Mouse (Mus musculus) heart, embryonic 14.5 days (tissue): Measurements from ENCODE around the gene Tpsg1. TPM values are rescaled to one million over a fixed set of nuclear protein-coding genes. Genes with fewer than 3 reads are reported as not detected.

Experiments
- ATAC-seq: fragments of 200-750 bp; cut with Nextera tagmentation; 2 replicates; pipeline ENCODE4 v1.8.0; 2017; ENCODE audit warnings: low read depth, moderate TSS enrichment; ENCODE audit not compliant: insufficient number of reproducible peaks, insufficient read depth, low FRiP score
- H3K27ac ChIP-seq, 2 experiments: fragments of 200-500 bp in 1 of 2; fragments of 300-500 bp in 1 of 2; sonication (generic) in 1 of 2; replicated peaks in 1 of 2; 2 replicates each; pipeline ENCODE4 v1.5.1; 2012 to 2014; ENCODE audit warnings: low read depth in 2 of 2, low read length in 2 of 2, control low read depth in 1 of 2, mild to moderate bottlenecking in 1 of 2, mixed read lengths in 1 of 2; ENCODE audit not compliant: control insufficient read depth in 1 of 2, insufficient read depth in 1 of 2
- H3K27me3 ChIP-seq: fragments of 300-500 bp; sonication (generic); 2 replicates; pipeline ENCODE4 v1.6.1; 2014; ENCODE audit warnings: mild to moderate bottlenecking, low read length, control low read depth; ENCODE audit not compliant: control insufficient read depth, insufficient read depth
- H3K36me3 ChIP-seq: fragments of 300-500 bp; sonication (generic); 2 replicates; pipeline ENCODE4 v1.6.1; 2014; ENCODE audit warnings: mild to moderate bottlenecking, control low read depth, low read length, mixed read lengths; ENCODE audit not compliant: control insufficient read depth, insufficient read depth
- H3K4me1 ChIP-seq, 2 experiments: fragments of 200-500 bp in 1 of 2; fragments of 300-500 bp in 1 of 2; sonication (generic) in 1 of 2; 2 replicates each; pipeline ENCODE4 v1.6.1; 2012 to 2014; ENCODE audit warnings: low read length in 2 of 2, control low read depth in 1 of 2, mixed read lengths in 1 of 2; ENCODE audit not compliant: control insufficient read depth in 2 of 2, insufficient read depth in 2 of 2
- H3K4me2 ChIP-seq: fragments of 300-500 bp; sonication (generic); 2 replicates; pipeline ENCODE4 v1.6.1; 2014; ENCODE audit warnings: mild to moderate bottlenecking, low read length
- H3K4me3 ChIP-seq, 2 experiments: fragments of 200-500 bp in 1 of 2; fragments of 300-500 bp in 1 of 2; sonication (generic) in 1 of 2; 2 replicates each; pipeline ENCODE4 v1.5.1; 2012 to 2014; ENCODE audit warnings: low read length in 2 of 2, mild to moderate bottlenecking in 2 of 2, control low read depth in 1 of 2, low read depth in 1 of 2, moderate library complexity in 1 of 2; ENCODE audit not compliant: control insufficient read depth in 1 of 2, insufficient read depth in 1 of 2
- H3K9ac ChIP-seq: fragments of 300-500 bp; sonication (generic); 2 replicates; pipeline ENCODE4 v1.6.1; 2014; ENCODE audit warnings: mild to moderate bottlenecking, low read length
- H3K9me3 ChIP-seq: fragments of 300-500 bp; sonication (generic); 2 replicates; pipeline ENCODE4 v1.6.1; 2016; ENCODE audit warnings: low read length, control low read depth; ENCODE audit not compliant: control insufficient read depth
- WGBS: fragments of 180-500 bp; shearing (Covaris S2); extraction: QIAGEN DNeasy Blood & Tissue Kit; methylation state at CpG from one replicate; pipeline ENCODE4 v1.1.7; 2014; 5-methylcytosine and 5-hydroxymethylcytosine counted together
- polyA plus RNA-seq: library from polyadenylated mRNA; unstranded; fragments of >200 nt; fragmentation: Nextera tagmentation; extraction: Ambion mirVana; gene quantifications from 2 replicates; pipeline ENCODE4 v1.2.1, GENCODE M21; 2014

Tpsg1 gene
- polyA plus RNA-seq, 1 experiment from 2014 or later = 0.57 TPM

DNA sequence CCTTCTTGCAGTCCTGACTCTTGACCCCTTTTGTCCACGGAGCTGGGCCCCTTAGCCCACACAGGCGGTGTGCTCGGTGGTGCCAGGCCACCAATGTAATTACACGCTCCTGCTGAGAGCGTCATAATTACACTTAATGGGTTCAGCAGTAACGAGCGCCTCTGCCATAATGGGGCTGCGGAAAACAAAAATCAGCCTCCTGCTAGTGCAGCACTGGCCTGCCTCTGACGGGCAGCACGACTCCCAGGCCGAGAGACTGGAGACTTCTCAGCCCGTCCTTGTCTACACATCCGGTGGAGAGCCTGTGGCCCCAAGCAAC is 29.4 kb downstream of the Tpsg1 start:
- Histone ChIP-seq H3K36me3 (peaks cover 34% of the 10 kb centered on the region), H3K4me2 (no peak overlapping the region), H3K4me3 (no peak overlapping the region), H3K27ac (no peak overlapping the region), H3K4me1 (peaks cover 7 to 11% of the 10 kb centered on the region in 2 experiments; a peak in 3 of 4 replicates), H3K9ac (no peak overlapping the region), H3K27me3 (no peaks in the 10 kb centered on the region), H3K9me3 (no peaks in the 10 kb centered on the region)
- ATAC-seq = no peak
- 63% methylated on average over 13 of the region's 13 CpGs for WGBS

DNA sequence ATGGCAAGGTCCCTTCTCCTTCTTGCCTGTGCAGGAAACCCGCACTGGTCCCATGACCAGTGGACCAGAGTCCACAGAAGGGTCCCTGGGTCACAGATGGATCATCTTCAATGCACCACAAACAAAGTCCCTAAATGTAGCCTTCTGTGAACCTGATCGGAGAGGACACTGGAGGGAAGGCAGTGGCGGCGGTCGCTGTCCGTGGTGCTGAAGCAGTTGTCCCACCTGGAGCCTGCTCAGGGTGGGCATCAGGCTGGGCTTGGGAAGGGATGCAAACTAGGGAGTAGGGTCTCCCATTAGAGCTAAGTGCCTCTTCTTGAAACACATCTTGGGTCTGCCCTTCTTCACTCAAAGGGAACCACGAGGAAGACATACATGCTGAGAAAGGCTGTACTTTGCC is 31.4 kb downstream of the Tpsg1 start:
- whole genome bisulfite sequencing = 14% methylated on average over 7 of the region's 7 CpGs
- Histone ChIP-seq H3K27ac (no peak overlapping the region), H3K4me1 (peaks cover 16 to 22% of the 10 kb centered on the region in 2 experiments)

DNA sequence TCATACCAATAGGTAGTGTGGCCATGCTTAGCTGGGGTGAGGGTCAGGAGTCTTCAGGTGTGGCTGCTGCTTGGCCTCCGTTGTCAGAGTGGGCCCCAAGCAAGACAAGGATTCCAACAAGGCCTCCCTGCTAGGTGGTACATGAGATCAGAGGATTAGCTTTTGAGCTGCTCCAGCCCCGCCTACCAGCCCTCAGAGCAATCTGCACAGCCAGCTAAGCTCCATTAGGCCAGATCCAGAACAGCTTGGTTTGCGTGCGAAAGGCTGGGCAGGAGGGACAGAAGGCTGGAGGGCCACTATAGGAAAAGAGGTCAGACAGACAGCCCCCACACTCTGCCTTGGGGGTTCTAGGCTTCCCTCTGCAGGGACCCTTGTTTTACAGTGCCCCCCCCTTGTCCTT is 32.4 kb downstream of the Tpsg1 start:
- H3K36me3 ChIP-seq = peaks cover 15% of the 10 kb centered on the region
- no peak overlapping the region for H3K27ac ChIP-seq
- H3K4me3 ChIP-seq = no peak overlapping the region
- H3K4me2 ChIP-seq = no peak overlapping the region
- ATAC-seq = no peak
- H3K27me3 ChIP-seq = no peaks in the 10 kb centered on the region
- 49% methylated on average over 4 of the region's 4 CpGs for WGBS
- H3K9me3 ChIP-seq = no peaks in the 10 kb centered on the region
- no peak overlapping the region for H3K9ac ChIP-seq
- H3K4me1 ChIP-seq = peaks cover 26 to 32% of the 10 kb centered on the region in 2 experiments

More for the DNA sequence above, 31.4 kb downstream of the Tpsg1 start:
- Histone ChIP-seq H3K9ac (no peak overlapping the region), H3K4me2 (no peak overlapping the region), H3K27me3 (no peaks in the 10 kb centered on the region), H3K4me3 (no peak overlapping the region), H3K36me3 (peaks cover 25% of the 10 kb centered on the region), H3K9me3 (no peaks in the 10 kb centered on the region)
- no peak for ATAC-seq

DNA sequence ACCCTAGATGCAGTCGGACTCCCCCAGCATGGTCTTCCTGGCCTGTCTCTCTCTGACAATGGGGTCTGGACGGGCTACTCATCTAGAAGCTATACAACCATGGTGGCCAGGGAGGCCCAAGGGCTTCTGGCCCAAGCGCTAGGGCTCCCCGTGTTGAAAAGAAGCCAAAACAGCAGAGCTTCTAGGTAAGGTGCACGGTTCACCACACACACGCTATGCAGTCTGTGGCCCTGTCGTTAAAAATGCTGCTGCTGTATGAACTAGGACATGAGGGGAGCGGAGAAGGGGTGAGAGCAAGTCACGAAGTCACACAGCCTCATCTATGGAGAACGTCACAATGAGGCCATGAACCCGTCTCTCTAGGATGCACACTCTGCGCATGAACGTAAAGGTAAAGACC is 33.2 kb downstream of the Tpsg1 start:
- ATAC-seq = no peak
- 86% methylated on average over 13 of the region's 13 CpGs for WGBS
- peaks cover 7% of the 10 kb centered on the region for H3K36me3 ChIP-seq
- no peak overlapping the region for H3K4me3 ChIP-seq
- H3K4me1 ChIP-seq = peaks cover 32 to 39% of the 10 kb centered on the region in 2 experiments
- H3K27ac ChIP-seq = no peak overlapping the region
- no peak overlapping the region for H3K9ac ChIP-seq
- H3K27me3 ChIP-seq = no peaks in the 10 kb centered on the region
- no peaks in the 10 kb centered on the region for H3K9me3 ChIP-seq
- no peak overlapping the region for H3K4me2 ChIP-seq

DNA sequence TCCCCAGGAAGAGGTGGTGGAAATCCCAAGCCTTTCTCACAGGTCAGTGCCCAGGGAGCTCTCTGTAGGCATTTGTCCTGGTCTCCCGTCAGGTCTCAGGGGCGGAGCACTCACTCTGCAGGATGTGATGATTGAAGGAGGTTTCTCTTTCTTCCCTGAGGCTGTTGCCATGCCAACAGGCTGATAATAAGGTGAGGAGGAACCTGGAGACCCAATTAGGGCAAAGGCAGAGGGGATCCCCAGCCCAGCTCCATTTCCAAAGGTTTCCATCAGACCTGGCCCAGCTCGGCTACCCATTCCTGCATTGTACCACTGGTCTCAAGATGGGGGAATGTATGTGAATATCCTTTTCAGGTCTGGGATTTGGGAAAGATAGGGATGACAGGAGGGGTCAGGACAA is 35.1 kb downstream of the Tpsg1 start:
- peaks cover 39 to 48% of the 10 kb centered on the region in 2 experiments for H3K4me1 ChIP-seq
- H3K9ac ChIP-seq = no peak overlapping the region
- H3K27ac ChIP-seq = no peak overlapping the region
- H3K36me3 ChIP-seq = 0 out of 2 replicates have a peak, but pooled peaks cover 4% of the 10 kb centered on the region
- WGBS = 57% methylated on average over 3 of the region's 3 CpGs
- ATAC-seq = no peak
- no peaks in the 10 kb centered on the region for H3K27me3 ChIP-seq
- H3K9me3 ChIP-seq = no peaks in the 10 kb centered on the region
- H3K4me3 ChIP-seq = no peak overlapping the region
- no peak overlapping the region for H3K4me2 ChIP-seq

DNA sequence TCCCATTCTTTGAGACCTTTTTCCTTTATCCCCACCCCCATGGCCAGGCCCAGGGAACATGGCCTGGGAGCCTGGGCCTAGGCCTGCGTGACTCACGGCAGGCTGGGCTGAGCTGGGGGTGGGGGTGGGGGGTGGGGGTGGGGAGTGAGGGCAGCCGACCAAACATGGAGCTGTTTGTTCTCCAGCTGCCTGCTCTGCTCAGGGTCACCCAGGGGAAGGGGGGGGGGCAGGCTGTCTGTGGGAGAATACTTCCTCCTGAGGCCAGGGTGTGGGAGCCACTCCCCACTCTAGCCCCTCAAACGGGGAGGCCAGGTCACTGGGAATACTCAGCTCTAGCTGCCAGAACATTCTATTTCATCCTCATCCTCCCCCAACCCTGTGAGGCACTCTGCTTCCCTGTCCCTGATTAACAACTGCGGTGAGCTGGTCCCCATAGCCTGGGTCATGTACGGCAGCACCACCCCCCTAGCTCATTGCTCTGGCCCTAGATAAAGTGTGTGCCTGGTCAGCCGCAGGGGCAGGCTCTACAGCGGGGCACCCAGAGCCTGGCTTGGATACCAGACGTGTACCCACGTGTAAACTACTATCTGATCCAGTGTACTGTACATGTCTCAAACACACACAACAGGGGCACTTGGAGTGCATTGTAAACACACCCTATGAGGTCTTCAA is 36.3 kb downstream of the Tpsg1 start:
- Histone ChIP-seq H3K9me3 (no peaks in the 10 kb centered on the region), H3K9ac (peak overlapping the region; percentile 35), H3K4me1 (peaks cover 50 to 59% of the 10 kb centered on the region in 2 experiments), H3K36me3 (0 out of 2 replicates have a peak, but pooled peaks cover 4% of the 10 kb centered on the region), H3K27me3 (no peaks in the 10 kb centered on the region), H3K4me2 (peak overlapping the region; percentile 9; the same call in 1 of the 2 replicates), H3K4me3 (no peak overlapping the region), H3K27ac (peak overlapping the region; percentile 60 to 69)
- WGBS = 2% methylated on average over 10 of the region's 10 CpGs
- ATAC-seq = peak; percentile 11; the same call in 1 of the 2 replicates

DNA sequence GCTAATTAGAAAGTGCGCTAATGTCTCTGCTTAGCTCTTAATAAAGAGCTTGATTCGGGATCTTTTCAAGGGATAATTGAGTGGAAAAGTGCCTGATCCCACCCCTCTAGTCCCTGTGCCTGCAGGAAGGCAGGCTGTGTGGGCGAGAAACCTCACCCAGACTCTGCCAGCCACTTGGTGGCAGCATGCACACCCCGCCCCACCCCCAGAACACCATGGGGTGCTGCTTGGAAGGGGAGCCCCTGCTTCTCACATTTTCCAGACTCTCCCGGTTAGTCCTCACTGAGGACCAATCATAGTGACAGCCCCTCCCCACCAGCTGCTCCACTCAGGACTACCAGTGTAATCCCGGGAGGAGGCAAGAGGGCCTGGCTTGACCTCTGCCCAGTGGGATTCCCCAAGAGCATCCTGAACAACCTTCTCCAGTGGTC is 37.0 kb downstream of the Tpsg1 start:
- Histone ChIP-seq H3K4me2 (peak overlapping the region; percentile 10; the same call in 1 of the 2 replicates), H3K27me3 (no peaks in the 10 kb centered on the region), H3K9ac (no peak overlapping the region; the same call in 1 of the 2 replicates), H3K27ac (peak overlapping the region; percentile 60 to 69), H3K9me3 (no peaks in the 10 kb centered on the region), H3K4me3 (no peak overlapping the region), H3K4me1 (peaks cover 57 to 66% of the 10 kb centered on the region in 2 experiments), H3K36me3 (0 out of 2 replicates have a peak, but pooled peaks cover 4% of the 10 kb centered on the region)
- no peak for ATAC-seq
- WGBS = 15% methylated on average over 6 of the region's 6 CpGs
